Mouse (Mus musculus) 416B (cell line): ENCODE measurements around the gene 4930590J08Rik.

Source experiments
- DNase-seq: peaks from one replicate; pipeline ENCODE4 v3.0.0; 2011; ENCODE audit warnings: low read depth

The 4930590J08Rik gene

DNA sequence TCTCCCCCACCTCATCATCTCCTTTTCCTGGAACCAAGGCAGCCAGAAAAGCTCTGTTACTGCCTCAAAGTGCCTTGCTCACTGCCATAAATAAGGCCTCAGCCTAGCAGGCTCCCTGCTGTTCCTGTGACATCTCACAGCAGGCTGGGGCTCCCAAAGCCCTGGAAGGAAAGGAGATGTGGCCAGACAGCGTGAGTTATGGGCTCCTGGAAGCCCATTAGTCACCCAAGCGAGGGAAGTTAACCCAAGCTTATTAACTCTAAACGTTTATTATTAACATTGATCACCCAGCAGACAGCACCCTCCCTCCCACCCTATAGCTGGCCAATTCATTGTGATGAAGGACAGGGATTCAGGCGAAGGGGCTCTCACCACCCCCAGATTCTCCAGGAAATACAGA lies 60.8 kb downstream of the 4930590J08Rik start:
- DNase-seq, result no peak

DNA sequence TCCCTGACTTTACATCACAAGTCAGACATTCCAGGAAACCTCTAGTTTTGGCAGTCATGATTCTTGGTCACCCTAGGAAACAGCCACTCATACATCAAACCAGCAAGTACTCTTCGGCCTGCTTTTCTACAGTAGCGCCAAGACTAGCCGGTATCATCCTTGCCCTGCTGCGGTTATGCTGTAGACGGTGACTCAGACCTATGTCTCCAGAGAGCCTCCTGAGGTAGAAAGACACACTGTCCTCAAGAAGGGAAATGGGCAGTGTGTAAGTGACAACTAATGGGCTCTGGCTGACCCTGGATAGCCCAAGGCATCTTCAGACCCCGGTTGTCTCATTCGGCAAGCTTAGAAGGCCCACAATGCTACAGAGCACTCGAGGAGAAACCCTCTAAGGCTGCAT lies 62.5 kb downstream of the 4930590J08Rik start:
- DNase-seq, result no peak

DNA sequence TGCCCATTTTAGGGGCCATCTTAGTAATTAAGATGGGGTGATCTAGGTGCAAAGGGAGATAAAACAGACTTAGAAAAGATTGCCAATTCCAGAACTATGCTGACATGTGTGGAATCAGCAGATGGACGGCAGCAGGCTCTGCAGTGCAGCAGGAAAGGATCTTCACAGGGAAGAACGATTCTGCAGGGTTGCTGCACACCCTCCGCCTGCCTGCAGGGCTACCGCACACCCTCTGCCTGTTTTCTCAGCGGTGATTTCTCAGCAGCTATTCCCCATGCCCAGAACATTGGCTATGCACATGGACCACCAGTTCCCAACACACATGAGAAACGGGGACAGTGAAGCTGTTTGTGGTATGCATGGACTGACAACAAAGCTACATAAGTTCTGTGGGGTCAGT lies 63.4 kb downstream of the 4930590J08Rik start:
- DNase-seq, result no peak

DNA sequence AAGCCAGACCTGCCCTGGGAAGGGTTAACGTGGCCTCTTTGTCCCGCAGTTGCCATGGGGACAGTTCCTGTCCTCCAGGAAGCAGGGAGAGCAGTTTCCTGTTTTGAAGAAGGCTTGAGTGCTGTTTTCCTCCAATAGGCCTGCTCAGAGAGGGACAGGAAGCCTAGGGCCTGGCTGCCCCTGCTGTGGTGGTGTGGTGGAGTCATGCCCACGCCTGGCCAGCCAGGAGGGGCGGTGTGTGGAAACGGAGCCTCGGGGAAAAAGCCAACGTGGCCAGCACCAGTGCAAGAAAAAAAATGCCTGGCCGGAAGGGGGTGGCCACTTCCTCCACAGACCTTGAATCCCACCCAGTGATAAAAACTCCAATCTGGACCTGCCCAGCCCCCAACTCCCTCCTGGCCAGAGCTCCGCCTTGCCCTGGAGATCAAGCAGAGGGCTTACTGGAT lies 69.6 kb downstream of the 4930590J08Rik start:
- DNase-seq, result peak; percentile 81

DNA sequence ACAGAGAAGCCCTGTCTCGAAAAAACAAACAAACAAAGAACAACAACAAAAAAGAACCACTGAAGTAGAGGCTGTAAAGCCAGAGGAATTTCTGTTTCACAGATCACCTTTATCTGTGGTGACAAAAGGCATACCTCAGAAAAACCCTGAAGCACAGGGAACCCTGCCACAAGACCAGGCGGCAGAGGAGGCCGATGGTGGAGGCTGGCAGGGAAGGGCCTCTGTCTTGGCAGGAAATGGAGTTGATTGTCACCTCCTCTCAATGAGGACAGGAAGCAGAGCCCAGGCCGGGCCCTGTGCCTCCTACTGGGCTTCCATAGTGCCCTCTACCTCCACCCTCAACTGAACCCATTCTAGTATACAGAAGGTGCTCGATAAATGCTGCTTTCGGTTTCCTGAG lies 71.4 kb downstream of the 4930590J08Rik start:
- peak; percentile 10 for DNase-seq

DNA sequence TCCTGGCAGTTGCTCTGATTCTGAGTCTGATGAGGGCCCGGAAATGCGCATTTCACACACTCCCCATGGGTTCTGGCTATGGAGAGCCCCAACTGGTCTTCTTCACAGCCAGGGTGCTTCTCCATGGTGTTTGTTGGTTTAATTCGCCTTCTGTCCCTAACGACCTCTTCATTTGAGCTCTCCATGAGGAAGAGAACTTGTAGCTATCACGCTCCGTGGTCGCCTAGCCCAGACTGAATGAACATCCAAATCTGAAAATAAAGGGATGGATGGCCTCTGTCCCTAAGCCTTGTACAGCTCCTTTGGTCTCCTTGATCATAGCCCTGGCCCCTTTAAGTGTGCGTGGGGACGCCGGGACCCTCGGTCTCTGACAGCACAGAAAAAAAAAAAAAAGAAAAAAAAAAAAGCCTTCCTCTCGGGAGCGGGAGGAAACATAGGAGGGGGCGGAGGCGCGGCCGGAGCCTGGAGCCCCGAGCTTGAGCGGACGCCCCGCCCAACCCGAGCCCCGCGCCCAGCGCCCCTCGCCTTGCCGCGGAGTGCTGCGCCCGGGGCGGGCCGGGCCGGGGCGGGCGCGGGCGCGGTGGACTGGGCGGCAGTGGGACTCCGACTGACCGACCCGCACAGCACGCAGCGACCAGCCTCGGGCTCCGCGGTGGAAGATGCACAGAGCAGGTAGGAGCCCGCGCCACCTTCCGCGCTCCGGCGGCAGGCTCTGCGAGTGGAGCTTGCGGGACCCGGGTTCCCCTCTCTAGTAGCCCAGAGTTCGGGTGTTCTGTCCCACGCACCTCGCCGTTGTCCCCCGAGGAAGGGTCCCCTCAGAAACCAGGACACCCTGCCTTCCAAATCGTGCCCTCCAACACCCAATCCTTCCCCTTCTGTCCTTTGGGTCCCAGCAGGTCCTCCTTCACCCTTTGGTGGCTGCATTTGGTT lies 76.0 kb downstream of the 4930590J08Rik start, which contains the start of gene Fgd5:
TSS of gene Fgd5 (plus strand) at position 508 of the 930 bp plus-strand sequence.
- no peak for DNase-seq

DNA sequence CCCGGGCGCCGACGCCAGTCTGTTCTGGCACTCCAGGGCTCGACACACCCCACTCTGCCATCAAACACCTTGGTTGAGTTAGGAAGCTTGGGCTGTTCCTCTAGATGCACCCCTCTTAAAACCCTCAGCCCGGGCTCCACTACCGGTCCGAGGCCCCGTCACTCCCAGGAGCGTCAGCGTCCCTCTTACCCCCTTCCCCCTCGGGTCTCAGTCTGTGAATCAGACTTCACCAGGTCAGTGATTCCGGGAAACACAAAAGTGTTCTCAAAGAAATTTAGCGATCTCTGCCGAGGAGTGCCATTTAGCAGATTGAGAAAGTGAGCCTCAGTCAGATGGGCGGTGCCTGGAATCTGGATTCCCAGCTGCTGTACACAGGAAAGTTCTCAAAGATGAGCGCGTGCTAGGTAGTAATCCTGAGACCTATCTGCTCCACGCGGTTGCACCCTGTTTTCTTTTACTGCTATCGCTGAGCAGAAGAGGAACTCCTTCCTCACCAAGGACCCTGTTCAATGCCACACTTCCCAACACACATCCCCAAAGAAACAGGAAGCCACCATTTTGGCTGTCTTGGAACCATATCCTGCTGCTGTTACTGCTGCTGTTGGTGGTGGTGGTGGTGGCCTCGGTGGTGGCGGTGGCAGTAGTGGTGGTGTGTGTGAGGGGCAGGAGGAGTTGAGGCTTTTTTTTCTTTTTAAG lies 76.8 kb downstream of the 4930590J08Rik start:
- no peak for DNase-seq

DNA sequence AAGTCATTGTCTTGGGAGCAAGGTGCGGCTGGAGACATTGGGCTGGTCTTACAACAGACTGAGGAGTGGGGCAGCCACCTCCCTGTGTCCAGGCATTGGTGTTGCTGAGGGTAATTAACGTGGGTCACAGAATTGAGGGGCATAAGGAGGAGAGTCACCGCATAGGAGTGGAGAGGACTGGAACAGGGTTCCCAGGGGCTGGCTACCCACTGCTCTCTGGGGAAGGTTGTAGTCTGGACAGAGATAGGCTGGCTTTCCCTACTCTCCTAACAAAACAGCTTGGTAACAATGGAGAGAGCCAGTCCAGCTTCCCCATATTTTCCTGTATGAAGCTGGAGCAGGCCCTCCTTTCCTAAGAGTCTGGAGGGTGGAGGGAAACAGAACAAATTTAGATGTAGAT lies 77.4 kb downstream of the 4930590J08Rik start:
- no peak for DNase-seq

DNA sequence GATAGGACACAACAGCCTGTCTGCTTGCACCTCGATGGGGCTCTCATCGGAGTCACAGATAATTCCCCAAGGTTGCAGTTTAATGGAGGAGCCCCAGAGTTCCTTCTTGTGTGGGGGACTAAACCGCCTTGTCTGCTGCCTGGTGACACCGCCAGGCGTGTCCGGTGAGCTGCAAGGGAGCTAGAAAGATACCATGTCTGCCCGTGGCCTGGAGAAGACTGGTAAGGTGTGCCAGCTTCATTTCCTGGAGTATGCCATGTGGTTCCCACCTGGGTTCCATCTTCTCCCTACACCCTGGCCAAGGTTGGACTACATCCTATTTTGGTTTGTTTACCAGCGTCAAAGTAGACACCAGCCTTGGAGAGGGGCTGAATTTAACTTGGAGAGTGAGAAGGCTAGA lies 87.5 kb downstream of the 4930590J08Rik start:
- no peak for DNase-seq

DNA sequence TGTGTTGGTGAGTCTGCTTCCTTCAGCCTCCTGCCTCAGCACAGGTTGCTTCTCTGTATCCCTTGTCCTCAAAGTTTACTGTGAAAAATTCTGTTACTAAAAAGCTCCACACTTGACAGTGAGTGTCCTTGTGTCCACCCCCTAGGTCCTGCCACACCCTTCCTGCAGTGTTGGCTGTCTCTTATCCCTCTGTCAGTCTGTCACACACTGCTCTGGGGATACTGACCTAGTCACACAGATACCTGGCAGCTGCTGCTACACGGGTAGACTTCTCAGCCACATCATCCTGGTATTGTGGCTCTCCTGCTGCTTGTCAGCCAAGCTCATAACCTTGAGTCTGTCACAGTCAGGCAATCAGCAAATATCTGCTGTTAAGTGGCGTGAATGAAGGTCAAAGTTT lies 90.2 kb downstream of the 4930590J08Rik start:
- DNase-seq, result no peak

DNA sequence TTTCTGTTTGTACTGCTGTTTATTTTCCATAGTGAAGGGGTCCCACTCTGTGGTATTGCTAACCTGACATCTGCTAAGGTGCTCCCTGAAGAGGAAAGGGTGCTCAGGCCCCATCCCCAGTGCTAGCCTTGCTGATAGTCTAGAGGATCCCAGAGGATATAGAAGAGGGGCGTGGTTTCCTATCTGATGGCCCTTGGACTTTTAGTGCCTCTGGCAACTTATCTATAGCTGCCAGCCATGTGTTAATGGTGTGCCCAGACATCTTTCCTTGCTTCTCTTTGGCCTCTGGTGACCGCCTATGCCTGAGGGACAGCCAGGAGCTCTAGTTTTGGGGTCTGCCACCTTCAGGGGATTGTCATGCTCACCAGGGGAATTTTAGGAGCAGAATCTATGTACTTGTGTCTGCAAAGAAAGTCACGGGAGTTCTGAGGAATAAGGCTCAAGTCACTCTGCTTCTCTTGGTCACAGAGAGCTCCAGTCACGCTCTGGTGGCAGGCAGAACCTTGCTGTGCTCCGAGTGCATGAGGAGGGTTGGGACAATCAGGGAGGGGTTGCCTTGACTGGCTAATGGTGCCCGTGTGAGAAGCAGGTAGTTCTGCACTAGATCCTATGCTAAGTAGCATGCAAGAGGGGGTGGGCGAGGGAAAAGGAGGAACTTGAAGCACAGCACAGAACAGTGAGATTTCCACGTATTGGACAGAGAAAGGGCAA lies 91.3 kb downstream of the 4930590J08Rik start:
- DNase-seq, result no peak

DNA sequence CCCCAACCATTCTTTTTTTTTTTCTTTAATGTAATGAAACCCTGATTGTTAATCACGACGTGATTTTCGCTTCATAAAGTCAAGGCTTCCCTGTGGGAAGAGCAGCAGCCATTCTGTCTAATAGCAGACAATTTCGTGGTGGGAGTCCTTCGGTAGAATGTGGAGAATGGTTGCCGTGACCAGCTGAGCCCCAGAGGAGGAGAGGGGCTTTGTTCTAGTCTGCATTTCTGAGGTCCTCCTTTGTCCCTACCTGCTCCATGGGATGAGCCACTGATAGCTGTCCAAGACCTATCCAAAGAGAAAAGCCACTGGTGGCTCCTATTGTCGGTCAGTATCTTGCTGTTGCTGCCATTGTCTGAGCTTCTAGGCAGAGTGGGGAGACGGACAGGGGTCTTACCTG lies 93.5 kb downstream of the 4930590J08Rik start:
- DNase-seq, result no peak
